Mouse (Mus musculus) bone marrow, adult 2 months (tissue): Measurements from ENCODE around the gene Sla2.

Experiments
- CTCF ChIP-seq: fragments of 200-500 bp; IDR thresholded peaks from 2 replicates; pipeline ENCODE4 v1.5.1; 2011; ENCODE audit warnings: low read length, control low read depth; ENCODE audit not compliant: control insufficient read depth, insufficient read depth
- POLR2A ChIP-seq: fragments of 200-500 bp; IDR thresholded peaks from 2 replicates; pipeline ENCODE4 v1.6.1; 2011; ENCODE audit warnings: low read depth, mild to moderate bottlenecking, control low read depth, low read length, borderline replicate concordance; ENCODE audit not compliant: control insufficient read depth

- no peak for TF ChIP-seq CTCF
- no peak for TF ChIP-seq POLR2A
Measured at GRCm38 (mm10) chr2:156850505-156850904, 36.5 kb downstream of the Sla2 start.
